Mouse (Mus musculus) kidney, embryonic 14.5 days (tissue): ENCODE data around the gene Cebpa. TPM values are rescaled to one million over a fixed set of nuclear protein-coding genes. Genes with fewer than 3 reads are reported as not detected.

Experiments used
- ATAC-seq: fragments of 200-750 bp; cut with Nextera tagmentation; 2 replicates; pipeline ENCODE4 v1.8.0; 2017; ENCODE audit warnings: moderate number of reproducible peaks, mild to moderate bottlenecking, moderate TSS enrichment, moderate library complexity; ENCODE audit not compliant: low FRiP score, low TSS enrichment
- H3K27ac ChIP-seq: fragments of 300-500 bp; sonication (generic); 2 replicates; pipeline ENCODE4 v1.5.1; 2014; ENCODE audit warnings: low read depth, mild to moderate bottlenecking, low read length, moderate library complexity, mixed read lengths
- H3K27me3 ChIP-seq: fragments of 300-500 bp; sonication (generic); 2 replicates; pipeline ENCODE4 v1.6.1; 2014; ENCODE audit warnings: mild to moderate bottlenecking, low read length; ENCODE audit not compliant: control insufficient read depth, insufficient read depth
- H3K36me3 ChIP-seq: fragments of 300-500 bp; sonication (generic); 2 replicates; pipeline ENCODE4 v1.6.1; 2014; ENCODE audit warnings: low read length, mixed read lengths; ENCODE audit not compliant: control insufficient read depth, insufficient read depth
- H3K4me1 ChIP-seq: fragments of 300-500 bp; sonication (generic); 2 replicates; pipeline ENCODE4 v1.6.1; 2014; ENCODE audit warnings: low read length, mixed read lengths; ENCODE audit not compliant: control insufficient read depth, insufficient read depth
- H3K4me2 ChIP-seq: fragments of 300-500 bp; sonication (generic); replicated peaks from 2 replicates; pipeline ENCODE4 v1.6.1; 2014; ENCODE audit warnings: low read depth, mild to moderate bottlenecking, low read length
- H3K4me3 ChIP-seq: fragments of 300-500 bp; sonication (generic); 2 replicates; pipeline ENCODE4 v1.5.1; 2014; ENCODE audit warnings: mild to moderate bottlenecking, low read length
- H3K9ac ChIP-seq: fragments of 300-500 bp; sonication (generic); 2 replicates; pipeline ENCODE4 v1.6.1; 2014; ENCODE audit warnings: low read depth, mild to moderate bottlenecking, low read length, moderate library complexity
- H3K9me3 ChIP-seq: fragments of 300-500 bp; sonication (generic); 2 replicates; pipeline ENCODE4 v1.6.1; 2016; ENCODE audit warnings: low read length; ENCODE audit not compliant: control insufficient read depth
- WGBS: fragments of 180-500 bp; shearing (Covaris S2); extraction: QIAGEN DNeasy Blood & Tissue Kit; methylation state at CpG from one replicate; pipeline ENCODE4 v1.1.7; 2014; 5-methylcytosine and 5-hydroxymethylcytosine counted together
- polyA plus RNA-seq: library from polyadenylated mRNA; unstranded; fragments of >200 nt; fragmentation: Nextera tagmentation; extraction: Ambion mirVana; gene quantifications from 2 replicates; pipeline ENCODE4 v1.2.1, GENCODE M21; 2014

Gene Cebpa
- polyA plus RNA-seq, 1 experiment from 2014 or later: 0.92 TPM

DNA sequence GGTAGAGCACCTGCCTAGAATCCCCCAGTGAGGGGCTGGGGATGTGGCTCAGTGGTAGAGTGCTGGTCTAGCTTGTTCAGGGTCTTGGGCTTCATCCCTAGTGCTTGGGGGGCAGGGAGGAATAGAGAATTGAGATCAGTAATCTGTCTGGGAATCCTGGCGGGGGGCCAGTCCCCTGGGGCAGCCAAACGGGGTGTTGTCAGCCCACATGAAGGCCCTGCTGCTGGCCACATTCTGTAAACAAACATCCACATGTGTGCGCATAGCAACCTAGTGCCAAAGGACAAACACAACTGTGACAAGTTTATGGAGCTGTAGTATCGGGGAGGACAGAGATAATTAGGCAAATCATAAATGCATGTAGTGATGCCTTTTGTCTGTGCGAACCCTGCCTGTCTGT, 15.5 kb downstream of the Cebpa start:
- Histone ChIP-seq H3K27ac (no peak overlapping the region), H3K9ac (no peak overlapping the region), H3K4me1 (no peaks in the 10 kb centered on the region), H3K27me3 (no peaks in the 10 kb centered on the region), H3K9me3 (no peaks in the 10 kb centered on the region), H3K4me2 (no peak overlapping the region), H3K4me3 (no peak overlapping the region), H3K36me3 (no peaks in the 10 kb centered on the region)
- 32% methylated on average over 5 of the region's 5 CpGs for WGBS
- ATAC-seq: no peak

DNA sequence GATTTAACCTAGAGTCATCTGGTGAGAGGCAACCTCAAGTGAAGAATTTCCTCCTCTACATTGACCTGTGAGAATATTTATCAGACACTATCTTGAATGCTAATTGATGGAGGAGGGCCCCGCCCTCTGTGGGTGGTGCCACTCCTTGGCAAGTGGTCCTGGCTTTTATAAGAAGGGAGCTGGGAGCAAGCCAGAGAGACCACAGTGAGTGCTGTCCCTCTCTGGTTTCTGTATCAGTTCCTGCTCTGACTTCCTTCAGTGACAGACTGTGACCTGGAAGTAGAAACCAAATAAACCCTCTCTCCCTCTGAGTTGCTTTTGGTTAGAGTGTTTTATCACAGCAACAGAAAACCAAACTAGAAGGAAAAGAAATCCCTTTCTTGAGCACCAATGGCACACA, 18.4 kb downstream of the Cebpa start:
- Histone ChIP-seq H3K27ac (no peak overlapping the region), H3K4me3 (no peak overlapping the region), H3K4me2 (no peak overlapping the region), H3K4me1 (0 out of 2 replicates have a peak, but pooled peaks cover 4% of the 10 kb centered on the region), H3K9ac (no peak overlapping the region), H3K9me3 (no peaks in the 10 kb centered on the region), H3K27me3 (no peaks in the 10 kb centered on the region), H3K36me3 (no peaks in the 10 kb centered on the region)
- no peak for ATAC-seq
- WGBS: 92% methylated on average over 1 of the region's 1 CpGs

GRCm38 (mm10) chr7:35138481-35138880, 19.4 kb downstream of the Cebpa start:
- Histone ChIP-seq H3K36me3 (no peaks in the 10 kb centered on the region), H3K4me2 (no peak overlapping the region), H3K4me3 (no peak overlapping the region), H3K4me1 (0 out of 2 replicates have a peak, but pooled peaks cover 4% of the 10 kb centered on the region), H3K9me3 (no peaks in the 10 kb centered on the region), H3K27ac (no peak overlapping the region), H3K27me3 (no peaks in the 10 kb centered on the region), H3K9ac (no peak overlapping the region)
- ATAC-seq: no peak
- WGBS: 62% methylated on average over 4 of the region's 4 CpGs

GRCm38 (mm10) chr7:35139880-35140279, 20.8 kb downstream of the Cebpa start:
- 86% methylated on average over 5 of the region's 5 CpGs for WGBS
- Histone ChIP-seq H3K4me3 (no peak overlapping the region), H3K36me3 (no peaks in the 10 kb centered on the region), H3K9ac (no peak overlapping the region), H3K27ac (no peak overlapping the region), H3K4me1 (0 out of 2 replicates have a peak, but pooled peaks cover 13% of the 10 kb centered on the region), H3K9me3 (no peaks in the 10 kb centered on the region), H3K27me3 (no peaks in the 10 kb centered on the region), H3K4me2 (no peak overlapping the region)
- no peak for ATAC-seq

- H3K4me3 ChIP-seq: no peak overlapping the region
- ATAC-seq: no peak
- H3K36me3 ChIP-seq: no peaks in the 10 kb centered on the region
- H3K9ac ChIP-seq: no peak overlapping the region
- H3K27me3 ChIP-seq: no peaks in the 10 kb centered on the region
- H3K9me3 ChIP-seq: no peaks in the 10 kb centered on the region
- 47% methylated on average over 5 of the region's 5 CpGs for WGBS
- H3K4me2 ChIP-seq: no peak overlapping the region
- H3K27ac ChIP-seq: no peak overlapping the region
- H3K4me1 ChIP-seq: 0 out of 2 replicates have a peak, but pooled peaks cover 15% of the 10 kb centered on the region
These were observed 22.4 kb downstream of the Cebpa start for GRCm38 (mm10) chr7:35141519-35141918.

- H3K9ac ChIP-seq: no peak overlapping the region
- ATAC-seq: no peak
- no peak overlapping the region for H3K4me2 ChIP-seq
- no peak overlapping the region for H3K27ac ChIP-seq
- no peaks in the 10 kb centered on the region for H3K9me3 ChIP-seq
- H3K4me3 ChIP-seq: no peak overlapping the region
- H3K36me3 ChIP-seq: no peaks in the 10 kb centered on the region
- H3K27me3 ChIP-seq: no peaks in the 10 kb centered on the region
- WGBS: 80% methylated on average over 8 of the region's 8 CpGs
- 0 out of 2 replicates have a peak, but pooled peaks cover 15% of the 10 kb centered on the region for H3K4me1 ChIP-seq
These were observed 23.4 kb downstream of the Cebpa start for GRCm38 (mm10) chr7:35142522-35142921.

DNA sequence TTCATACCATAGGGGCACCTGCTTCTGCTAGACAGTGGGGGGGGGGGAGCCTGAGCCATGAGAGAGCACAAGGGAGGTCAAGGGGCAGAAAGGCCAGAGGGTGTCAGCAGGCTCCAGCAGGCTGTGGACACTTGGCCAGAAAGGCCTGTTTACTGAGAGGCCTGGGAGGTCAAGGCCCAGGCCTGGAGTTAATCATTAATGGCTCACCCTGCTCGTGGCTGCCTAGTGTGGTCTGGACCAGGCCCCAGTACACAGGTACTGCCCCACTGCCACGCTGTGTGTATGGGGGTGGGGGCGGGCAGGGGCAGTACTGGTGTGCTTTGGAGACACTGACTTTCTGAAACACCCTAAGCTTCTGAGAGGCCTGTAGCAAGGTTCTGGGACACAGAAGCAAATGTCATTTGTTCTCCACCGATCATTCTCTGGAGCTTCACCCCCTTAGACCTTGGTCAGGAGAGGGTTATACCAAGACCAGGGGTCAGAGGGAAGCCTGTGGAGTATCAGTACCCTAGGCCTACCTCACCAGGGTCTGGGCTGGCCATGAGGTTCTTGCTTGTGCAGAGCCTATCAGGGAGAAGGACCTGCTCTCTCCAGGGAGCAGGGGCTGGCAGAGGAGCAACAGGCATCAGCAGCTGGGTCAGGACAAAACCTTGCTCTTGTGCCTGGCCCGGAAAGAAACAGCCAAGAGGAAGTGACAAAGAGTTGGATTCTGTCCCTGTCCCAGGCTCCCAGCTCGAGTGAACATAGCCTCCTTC, 24.9 kb downstream of the Cebpa start:
- 0 out of 2 replicates have a peak, but pooled peaks cover 15% of the 10 kb centered on the region for H3K4me1 ChIP-seq
- no peak; the same call in 1 of the 2 replicates for ATAC-seq
- no peaks in the 10 kb centered on the region for H3K9me3 ChIP-seq
- H3K4me3 ChIP-seq: no peak overlapping the region
- no peaks in the 10 kb centered on the region for H3K27me3 ChIP-seq
- 57% methylated on average over 6 of the region's 6 CpGs for WGBS
- H3K27ac ChIP-seq: no peak overlapping the region
- no peaks in the 10 kb centered on the region for H3K36me3 ChIP-seq
- H3K9ac ChIP-seq: no peak overlapping the region
- no peak overlapping the region for H3K4me2 ChIP-seq

DNA sequence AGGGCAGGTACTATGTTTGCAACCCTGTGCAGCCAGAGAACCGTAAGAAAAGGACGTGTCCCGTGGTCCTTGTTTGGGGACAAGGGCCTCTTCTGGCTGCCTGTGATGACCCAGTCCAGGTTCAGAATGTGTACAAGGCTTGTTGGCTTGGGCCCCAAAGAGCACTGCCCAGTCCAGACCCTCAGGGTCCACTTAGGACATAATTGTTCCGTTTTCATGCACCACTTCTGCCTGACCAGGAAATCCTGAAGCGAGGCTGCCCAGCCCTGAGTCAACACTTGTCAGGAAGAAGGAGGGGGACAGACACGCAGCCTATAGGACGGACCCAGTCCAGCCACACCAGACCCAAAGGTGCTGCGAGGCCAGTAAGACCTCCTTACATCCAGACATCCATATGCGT, 26.0 kb downstream of the Cebpa start:
- Histone ChIP-seq H3K4me2 (no peak overlapping the region), H3K9me3 (no peaks in the 10 kb centered on the region), H3K9ac (no peak overlapping the region), H3K4me3 (no peak overlapping the region), H3K27me3 (no peaks in the 10 kb centered on the region), H3K4me1 (0 out of 2 replicates have a peak, but pooled peaks cover 15% of the 10 kb centered on the region), H3K27ac (no peak overlapping the region), H3K36me3 (no peaks in the 10 kb centered on the region)
- 70% methylated on average over 9 of the region's 9 CpGs for WGBS
- no peak for ATAC-seq

DNA sequence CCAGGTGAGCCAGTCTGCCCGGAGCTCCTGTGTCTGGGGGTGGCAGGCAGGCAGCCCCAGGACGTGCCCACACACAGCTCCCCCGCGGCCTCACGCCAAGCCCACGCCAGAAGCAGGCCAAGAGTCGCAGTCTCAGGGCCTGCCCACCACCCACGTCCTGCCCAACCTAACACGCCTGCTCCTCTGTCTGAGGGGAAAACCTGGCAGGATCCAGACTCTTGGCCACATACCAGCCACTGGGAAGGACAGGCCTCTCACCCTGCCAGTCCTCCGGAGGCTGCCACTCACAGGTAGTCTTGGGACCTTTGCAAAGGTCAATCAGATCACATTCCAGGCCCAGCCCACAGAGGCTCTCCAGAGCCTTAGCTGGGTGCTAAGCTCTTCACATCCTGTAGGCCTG, 27.2 kb downstream of the Cebpa start:
- Histone ChIP-seq H3K9me3 (no peaks in the 10 kb centered on the region), H3K4me3 (no peak overlapping the region), H3K36me3 (no peaks in the 10 kb centered on the region), H3K9ac (no peak overlapping the region), H3K27ac (no peak overlapping the region), H3K4me1 (0 out of 2 replicates have a peak, but pooled peaks cover 13% of the 10 kb centered on the region), H3K27me3 (no peaks in the 10 kb centered on the region), H3K4me2 (no peak overlapping the region)
- no peak for ATAC-seq
- WGBS: 76% methylated on average over 10 of the region's 10 CpGs
